Mouse (Mus musculus) gastrocnemius, postnatal 25 days (tissue): Measurements from ENCODE around the gene Gosr1. TPM values are rescaled to one million over a fixed set of nuclear protein-coding genes. Genes with fewer than 3 reads are reported as not detected.
A peak's percentile ranks its signal among the peaks of the same experiment; 100 is the strongest.
"Not testable (repeated sequence)": the region's sequence is repeated elsewhere in the genome, so short reads cannot be mapped to it uniquely, and the experiment has no call there.

ENCODE experiments used
- DNase-seq: peaks from one replicate; pipeline ENCODE4 v3.0.0; 2022
- long read RNA-seq, 2 experiments: library from polyadenylated mRNA; stranded (forward); transcript quantifications; one replicate each; pipeline ENCODE4 v2.0.0; 2021
- total RNA-seq, 2 experiments: library from RNA; stranded (reverse); gene quantifications; 1 replicate in 1 of 2; 2 replicates in 1 of 2; pipeline ENCODE4 v1.2.3; 2021

Gosr1 gene
- 10 to 100 TPM; 17.6 to 18.6 TPM for total RNA-seq
- long read RNA-seq, experiment 1, full-length matches to known transcripts, result 11 of 15 reads
- long read RNA-seq, experiment 1, partial matches to known transcripts, result 1 of 15 reads
- long read RNA-seq, experiment 1, other reads (novel, unspliced or antisense), result 3 of 15 reads
- long read RNA-seq, experiment 2, full-length matches to known transcripts, result 8 of 13 reads
- long read RNA-seq, experiment 2, partial matches to known transcripts, result 2 of 13 reads
- long read RNA-seq, experiment 2, other reads (novel, unspliced or antisense), result 3 of 13 reads

- DNase-seq, result peak; percentile 84
Observed at GRCm38 (mm10) chr11:76763053-76763740, at the start of gene Gosr1. Gene Gosr1 (minus strand): TSS chr11:76763579.

GRCm38 (mm10) chr11:76810706-76811495 lies 47.5 kb upstream of the Gosr1 start:
- no peak for DNase-seq

GRCm38 (mm10) chr11:76809450-76809849 lies 46.1 kb upstream of the Gosr1 start:
- DNase-seq, result peak; percentile 10

- no peak for DNase-seq
Observed at GRCm38 (mm10) chr11:76808550-76808949, 45.2 kb upstream of the Gosr1 start.

- no peak for DNase-seq
Observed at GRCm38 (mm10) chr11:76807007-76807679, 43.8 kb upstream of the Gosr1 start.

GRCm38 (mm10) chr11:76806026-76806425 lies 42.6 kb upstream of the Gosr1 start:
- DNase-seq, result no peak

GRCm38 (mm10) chr11:76805072-76805471 lies 41.7 kb upstream of the Gosr1 start:
- not testable (repeated sequence) for DNase-seq

GRCm38 (mm10) chr11:76803266-76803665 lies 39.9 kb upstream of the Gosr1 start:
- no peak for DNase-seq

GRCm38 (mm10) chr11:76797236-76797635 lies 33.9 kb upstream of the Gosr1 start:
- DNase-seq, result no peak

GRCm38 (mm10) chr11:76795326-76795725 lies 31.9 kb upstream of the Gosr1 start:
- no peak for DNase-seq

GRCm38 (mm10) chr11:76791331-76791730 lies 28.0 kb upstream of the Gosr1 start:
- DNase-seq, result no peak

- DNase-seq, result no peak
Observed at GRCm38 (mm10) chr11:76789252-76789651, 25.9 kb upstream of the Gosr1 start.

GRCm38 (mm10) chr11:76775533-76775932 lies 12.2 kb upstream of the Gosr1 start:
- DNase-seq, result no peak

- no peak for DNase-seq
Observed at GRCm38 (mm10) chr11:76773811-76774210, 10.4 kb upstream of the Gosr1 start.

GRCm38 (mm10) chr11:76770566-76770965 lies 7.2 kb upstream of the Gosr1 start:
- no peak for DNase-seq

GRCm38 (mm10) chr11:76763741-76764122 lies 353 bp upstream of the Gosr1 start:
- DNase-seq, result no peak

GRCm38 (mm10) chr11:76752276-76752675 lies 11.1 kb downstream of the Gosr1 start:
- DNase-seq, result no peak

- DNase-seq, result no peak
Observed at GRCm38 (mm10) chr11:76748819-76749218, 14.6 kb downstream of the Gosr1 start.

GRCm38 (mm10) chr11:76745921-76746320 lies 17.5 kb downstream of the Gosr1 start:
- no peak for DNase-seq

- DNase-seq, result peak; percentile 58
Observed at GRCm38 (mm10) chr11:76744550-76744949, 18.8 kb downstream of the Gosr1 start.

- DNase-seq, result no peak
Observed at GRCm38 (mm10) chr11:76742511-76742910, 20.9 kb downstream of the Gosr1 start.

- DNase-seq, result no peak
Observed at GRCm38 (mm10) chr11:76739125-76739524, 24.3 kb downstream of the Gosr1 start.
